In genomic region chr3:103020249-103020942, GRCm38 (mm10) we compare ENCODE assay signal across 7 mouse cellular contexts. TPM values are rescaled to one million over a fixed set of nuclear protein-coding genes. Genes with fewer than 3 reads are reported as not detected.
DNase-seq lines count a peak whose midpoint lies in the region; ATAC-seq lines count a peak whose summit lies in the region.

TSS of gene Csde1 (plus strand) at chr3:103020426.

- H3K27me3 ChIP-seq in embryonic facial prominence, embryonic 12.5 days = no peaks in the 10 kb centered on the region
- no peaks in the 10 kb centered on the region for H3K27me3 ChIP-seq in limb, embryonic 11.5 days (ENCODE audit: control insufficient read depth, insufficient read depth, low read length)
- H3K27me3 ChIP-seq in midbrain, embryonic 14.5 days (ENCODE audit: control insufficient read depth, insufficient read depth, low read length) = no peaks in the 10 kb centered on the region

- no peaks in the 10 kb centered on the region for H3K36me3 ChIP-seq in embryonic facial prominence, embryonic 12.5 days
- no peaks in the 10 kb centered on the region for H3K36me3 ChIP-seq in limb, embryonic 11.5 days (ENCODE audit: control insufficient read depth, insufficient read depth, low read length)
- 0 out of 2 replicates have a peak, but pooled peaks cover 3% of the 10 kb centered on the region for H3K36me3 ChIP-seq in midbrain, embryonic 14.5 days (ENCODE audit: control insufficient read depth, insufficient read depth, low read length)

- ATAC-seq in embryonic facial prominence, embryonic 12.5 days (ENCODE audit: insufficient number of reproducible peaks, insufficient read depth, low FRiP score, low TSS enrichment) = peak; percentile 93
- peak; percentile 95 for ATAC-seq in limb, embryonic 11.5 days (ENCODE audit: insufficient number of reproducible peaks, low FRiP score, low TSS enrichment, low read depth)
- peak; percentile 95 for ATAC-seq in midbrain, embryonic 14.5 days (ENCODE audit: low FRiP score, low TSS enrichment)

- H3K4me1 ChIP-seq in embryonic facial prominence, embryonic 12.5 days = peaks cover 8% of the 10 kb centered on the region
- no peaks in the 10 kb centered on the region for H3K4me1 ChIP-seq in limb, embryonic 11.5 days (ENCODE audit: control insufficient read depth, insufficient read depth, low read length)
- peaks cover 16% of the 10 kb centered on the region for H3K4me1 ChIP-seq in midbrain, embryonic 14.5 days (ENCODE audit: control insufficient read depth, insufficient read depth, low read length)

- peak within 1 kb of the TSS; percentile 78 for H3K4me2 ChIP-seq in embryonic facial prominence, embryonic 12.5 days (replicated peaks)
- peak within 1 kb of the TSS; percentile 73 for H3K4me2 ChIP-seq in limb, embryonic 11.5 days (ENCODE audit: low read depth, severe bottlenecking)
- H3K4me2 ChIP-seq in midbrain, embryonic 14.5 days (ENCODE audit: low read length) = peak within 1 kb of the TSS; percentile 63

- H3K27ac ChIP-seq in embryonic facial prominence, embryonic 12.5 days = peak within 1 kb of the TSS; percentile 97
- H3K27ac ChIP-seq in limb, embryonic 11.5 days (replicated peaks; ENCODE audit: low read depth, low read length) = peak within 1 kb of the TSS; percentile 93
- peak within 1 kb of the TSS; percentile 96 for H3K27ac ChIP-seq in midbrain, embryonic 14.5 days (replicated peaks; ENCODE audit: low read depth, low read length)

- H3K9me3 ChIP-seq in embryonic facial prominence, embryonic 12.5 days = no peaks in the 10 kb centered on the region
- no peaks in the 10 kb centered on the region for H3K9me3 ChIP-seq in limb, embryonic 11.5 days (ENCODE audit: control insufficient read depth, low read length)
- no peaks in the 10 kb centered on the region for H3K9me3 ChIP-seq in midbrain, embryonic 14.5 days (ENCODE audit: control insufficient read depth, low read length)

- H3K9ac ChIP-seq in embryonic facial prominence, embryonic 12.5 days = peak within 1 kb of the TSS; percentile 89
- peak within 1 kb of the TSS; percentile 99 for H3K9ac ChIP-seq in limb, embryonic 11.5 days (ENCODE audit: low read length)
- peak within 1 kb of the TSS; percentile 93 for H3K9ac ChIP-seq in midbrain, embryonic 14.5 days (replicated peaks; ENCODE audit: low read length)

- WGBS in embryonic facial prominence, embryonic 12.5 days = under 1% methylated on average over 55 of the region's 55 CpGs
- 0% methylated on average over 55 of the region's 55 CpGs for WGBS in limb, embryonic 11.5 days
- WGBS in midbrain, embryonic 14.5 days = under 1% methylated on average over 55 of the region's 55 CpGs

- H3K4me3 ChIP-seq in embryonic facial prominence, embryonic 12.5 days = peak within 1 kb of the TSS; percentile 75
- H3K4me3 ChIP-seq in limb, embryonic 11.5 days (ENCODE audit: low read depth, low read length) = peak within 1 kb of the TSS; percentile 92
- H3K4me3 ChIP-seq in midbrain, embryonic 14.5 days (replicated peaks; ENCODE audit: low read depth, low read length) = peak within 1 kb of the TSS; percentile 69

- DNase-seq in adrenal gland, postnatal 25 days = peak; percentile 95
- peak; percentile 100 for DNase-seq in heart, adult 11 months
- peak; percentile 96 for DNase-seq in kidney, adult 18-20 months
- DNase-seq in limb, embryonic 11.5 days (ENCODE audit: low spot score) = peak; percentile 98
- DNase-seq in midbrain, embryonic 14.5 days = peak; percentile 100
- peak; percentile 95 for DNase-seq in spleen, adult 18-20 months

RNA-seq across cellular contexts. Expression of gene Csde1, which starts in this region (rescaled TPM):
- total RNA-seq in adrenal gland, postnatal 25 days (2021) = 371 and 419 TPM in 2 replicates
- 422 and 461 TPM in 2 replicates for polyA plus RNA-seq in embryonic facial prominence, embryonic 12.5 days (2016; fragmentation: Nextera tagmentation; extraction: Ambion mirVana)
- polyA plus RNA-seq in limb, embryonic 11.5 days (2014; fragmentation: Nextera tagmentation; extraction: Ambion mirVana) = 473 and 488 TPM in 2 replicates
- polyA plus RNA-seq in midbrain, embryonic 14.5 days (2014; fragmentation: Nextera tagmentation; extraction: Ambion mirVana) = 416 and 554 TPM in 2 replicates

Comparison
In these comparisons a context has a peak if more than half of its experiments do, and no peak if none do; other contexts are left out.
1. Peak in every context shown above with its lines: DNase-seq, ATAC-seq, H3K4me3 ChIP-seq and H3K27ac ChIP-seq.